Mouse (Mus musculus) layer of hippocampus, adult 9-10 months (tissue): ENCODE data around the gene Tmem150a.

Experiments
- DNase-seq: peaks from one replicate; pipeline ENCODE4 v3.0.0; 2022; ENCODE audit warnings: low spot score

The Tmem150a gene

DNA sequence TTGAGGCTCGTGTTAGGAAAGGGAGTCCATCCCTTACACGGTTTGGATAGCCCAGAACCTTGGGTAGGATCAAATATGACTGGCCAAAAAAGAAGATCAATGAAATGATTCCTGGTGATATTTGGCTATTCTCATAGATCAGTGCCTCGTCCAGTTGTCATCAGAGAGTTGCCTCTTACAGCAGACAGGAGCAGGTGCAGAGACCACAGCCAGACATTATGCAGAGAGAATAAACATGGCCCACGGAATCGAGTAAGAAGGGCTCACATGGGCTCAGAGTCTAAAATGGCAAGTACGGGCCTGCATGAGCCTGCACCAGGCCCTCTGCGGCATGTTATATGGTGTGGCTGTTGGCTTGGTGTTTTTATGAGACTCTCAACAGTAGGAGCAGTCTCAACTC, 50.1 kb downstream of the Tmem150a start:
- DNase-seq = no peak

DNA sequence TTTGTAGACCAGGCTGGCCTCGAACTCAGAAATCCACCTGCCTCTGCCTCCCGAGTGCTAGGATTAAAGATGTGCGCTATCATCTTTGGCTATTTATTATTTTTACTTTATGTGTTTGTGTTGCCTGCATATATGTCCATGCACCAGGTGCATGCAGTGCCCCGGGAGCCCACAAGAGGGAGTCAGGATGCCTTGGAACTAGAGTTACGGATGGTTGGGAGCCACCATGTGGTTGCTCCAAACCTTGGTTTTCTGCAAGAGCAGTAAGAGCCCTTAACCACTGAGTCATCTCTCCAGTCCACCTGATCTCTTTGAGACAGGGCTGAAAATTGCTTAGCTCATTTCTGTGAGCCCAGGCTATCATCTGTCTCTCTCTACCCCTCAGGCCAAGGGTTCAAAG, 51.9 kb downstream of the Tmem150a start:
- DNase-seq = peak; percentile 88
